Mouse (Mus musculus) adrenal gland, adult 18-20 months (tissue): ENCODE measurements around the gene Ankrd27. TPM values are rescaled to one million over a fixed set of nuclear protein-coding genes. Genes with fewer than 3 reads are reported as not detected.

Source experiments
- DNase-seq, 2 experiments: peaks; one replicate each; pipeline ENCODE4 v3.0.0; 2021 to 2022; ENCODE audit warnings: low spot score in 2 of 2
- total RNA-seq, 2 experiments: library from RNA; stranded (reverse); gene quantifications; 1 replicate in 1 of 2; 2 replicates in 1 of 2; pipeline ENCODE4 v1.2.3; 2021

Ankrd27 gene
- total RNA-seq, 2 experiments from 2014 or later, result 28.7 to 30.2 TPM

DNA sequence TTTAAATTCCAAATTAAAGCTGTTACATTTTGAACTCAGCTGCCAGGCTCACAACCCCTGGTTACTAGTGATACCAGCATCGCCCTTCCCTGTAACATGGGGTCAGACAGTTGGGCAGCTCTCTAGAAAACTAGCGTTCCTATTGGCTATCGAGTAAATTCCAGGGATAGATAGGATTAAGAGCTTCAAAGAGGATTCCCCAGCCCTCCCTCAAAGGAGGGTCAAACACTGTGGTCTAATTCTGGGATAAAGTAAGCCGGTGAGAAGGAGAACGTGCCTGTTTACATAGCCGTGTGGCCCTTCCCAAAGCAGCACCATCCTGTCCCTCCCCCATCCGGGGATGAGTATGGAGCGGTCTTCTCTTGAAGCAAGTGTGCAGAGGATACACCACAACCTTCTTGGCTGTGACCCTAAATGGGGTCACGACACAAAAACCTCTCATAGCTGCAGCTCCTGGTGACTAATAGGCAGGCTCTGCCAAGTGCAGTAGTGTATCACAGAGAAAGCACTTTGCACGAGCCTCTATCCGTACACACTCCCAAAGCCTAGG, 2.5 kb upstream of the Ankrd27 start:
- no peak for DNase-seq

- DNase-seq, result peak in 1 of 2 experiments; percentile 30
Measured at GRCm38 (mm10) chr7:35584068-35584785, 1.8 kb upstream of the Ankrd27 start.

GRCm38 (mm10) chr7:35584786-35585190, 1.3 kb upstream of the Ankrd27 start:
- DNase-seq, result peak in 1 of 2 experiments; percentile 31

GRCm38 (mm10) chr7:35585191-35586054, 621 bp upstream of the Ankrd27 start, which contains the start of gene Rgs9bp:
TSS of gene Rgs9bp (minus strand) at chr7:35585582.
- DNase-seq, result peak; percentile 27 to 40

DNA sequence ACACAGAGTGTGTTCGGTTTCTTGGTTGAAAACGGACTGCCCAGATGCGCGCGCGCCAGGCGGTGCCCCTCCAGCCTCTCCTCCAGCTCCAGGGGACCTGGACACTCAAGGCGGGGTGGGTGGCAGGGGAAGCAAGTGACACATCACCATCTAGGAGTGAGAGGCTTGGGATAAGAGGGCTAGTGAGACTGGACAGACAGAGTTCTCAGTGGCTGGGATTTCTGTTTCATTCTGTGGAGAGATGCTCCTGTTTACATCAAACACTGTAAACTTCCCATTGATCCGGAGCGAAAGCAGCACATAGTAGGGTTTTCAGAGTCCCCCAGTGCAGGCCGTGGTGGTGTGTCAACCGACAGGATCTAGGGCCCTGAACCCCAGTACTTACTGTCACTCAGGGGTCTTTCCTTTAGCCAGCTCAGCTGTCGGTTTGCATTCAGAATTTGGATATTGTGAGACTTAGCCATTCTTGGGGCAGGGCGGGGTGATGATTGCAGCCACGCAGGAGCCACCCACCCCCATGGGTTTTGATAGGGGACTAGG, 932 bp downstream of the Ankrd27 start:
- DNase-seq, result no peak

DNA sequence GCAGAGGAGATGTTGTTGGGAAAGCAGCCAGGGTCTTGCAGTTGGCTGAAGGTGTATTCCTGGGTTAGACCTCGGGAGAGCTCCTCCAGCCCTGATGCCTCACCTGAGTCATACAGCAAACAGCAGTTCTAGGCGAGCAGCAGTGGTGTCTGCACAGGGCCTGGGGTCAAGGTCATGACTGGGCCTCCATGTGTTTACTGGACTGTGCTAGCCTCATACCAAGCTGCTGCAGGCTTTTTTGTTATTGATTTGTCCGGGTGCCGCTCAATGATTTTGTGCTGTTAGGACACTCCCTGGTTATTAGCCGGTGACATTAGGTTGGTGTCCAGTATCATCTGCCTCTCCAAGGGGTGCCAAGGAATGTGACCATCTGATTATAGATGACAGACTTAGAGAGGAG, 1.7 kb downstream of the Ankrd27 start:
- no peak for DNase-seq

DNA sequence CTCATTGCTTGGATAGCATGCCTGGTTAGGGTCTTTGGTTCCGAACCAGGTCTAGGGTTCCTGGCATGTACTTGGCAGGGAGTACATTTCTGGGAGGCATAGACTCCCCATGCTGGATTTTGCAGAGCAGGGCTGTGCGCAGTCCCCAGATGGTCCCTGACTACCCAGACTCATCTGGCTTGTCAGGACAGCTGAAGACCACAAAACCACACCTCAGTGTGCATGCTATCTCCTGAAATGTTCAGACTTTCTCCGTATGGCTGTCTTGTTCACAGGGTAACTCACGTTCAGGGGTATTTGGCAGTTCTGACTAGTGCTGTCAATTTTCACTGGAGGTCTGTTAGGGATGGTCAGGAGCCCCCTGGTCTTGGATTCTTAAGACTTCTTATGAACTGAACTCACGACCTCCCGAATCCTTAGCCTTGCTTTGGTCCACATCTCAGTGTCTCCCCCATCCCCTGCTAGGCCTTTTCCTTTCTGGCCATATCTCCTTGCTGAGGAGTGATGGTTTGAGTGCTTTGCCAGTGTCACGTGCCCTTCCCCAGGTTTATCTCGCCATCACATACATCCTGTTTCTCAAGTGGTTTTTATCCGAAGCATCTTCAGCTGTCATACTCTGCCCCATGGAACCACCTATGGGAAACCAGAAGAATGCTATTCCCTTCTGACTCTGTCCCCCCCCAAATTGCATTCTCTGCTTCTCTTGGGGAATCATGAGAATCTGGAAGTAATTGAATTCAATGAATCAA, 2.8 kb downstream of the Ankrd27 start:
- no peak for DNase-seq

GRCm38 (mm10) chr7:35589485-35589884, 3.4 kb downstream of the Ankrd27 start:
- DNase-seq, result no peak

DNA sequence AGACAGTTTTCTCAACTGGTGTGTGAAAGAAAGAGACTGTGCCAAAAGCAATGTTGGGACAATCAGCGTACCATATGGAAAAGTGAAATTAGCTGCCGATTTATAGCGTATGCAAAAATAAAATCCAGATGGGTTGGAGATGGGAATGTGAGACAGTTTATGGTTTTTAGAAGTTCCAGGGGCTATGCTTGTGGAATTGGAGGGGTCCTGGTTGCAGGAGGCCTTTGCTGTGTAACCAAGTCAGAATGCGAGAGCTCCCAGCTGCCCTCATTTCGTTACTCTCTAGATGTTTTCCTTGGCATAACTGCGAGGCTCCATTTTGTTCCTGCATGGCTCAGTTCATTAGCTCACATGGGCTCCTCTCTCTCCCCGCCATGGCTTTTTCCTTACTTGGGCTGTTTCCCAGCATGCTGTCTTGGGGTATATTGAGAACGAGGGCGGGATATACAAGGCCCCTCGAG, 4.7 kb downstream of the Ankrd27 start:
- DNase-seq, result no peak

DNA sequence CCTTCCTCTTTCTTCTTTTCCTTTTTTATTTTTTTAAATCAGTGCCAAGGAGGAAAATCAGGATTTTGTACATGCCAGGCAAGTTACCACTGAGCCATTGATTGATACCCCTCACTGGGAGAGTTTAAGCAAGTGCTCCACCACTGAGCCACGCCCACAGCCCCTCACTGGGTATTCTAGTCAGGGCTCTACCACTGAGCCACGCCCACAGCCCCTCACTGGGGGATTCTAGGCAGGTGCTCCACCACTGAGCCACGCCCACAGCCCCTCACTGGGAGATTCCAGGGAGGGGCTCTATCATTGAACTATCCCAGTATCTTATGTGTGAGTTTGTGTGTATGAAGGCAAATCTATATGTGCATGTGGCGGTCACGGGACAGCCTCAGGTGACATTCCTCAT, 8.3 kb downstream of the Ankrd27 start:
- no peak for DNase-seq

DNA sequence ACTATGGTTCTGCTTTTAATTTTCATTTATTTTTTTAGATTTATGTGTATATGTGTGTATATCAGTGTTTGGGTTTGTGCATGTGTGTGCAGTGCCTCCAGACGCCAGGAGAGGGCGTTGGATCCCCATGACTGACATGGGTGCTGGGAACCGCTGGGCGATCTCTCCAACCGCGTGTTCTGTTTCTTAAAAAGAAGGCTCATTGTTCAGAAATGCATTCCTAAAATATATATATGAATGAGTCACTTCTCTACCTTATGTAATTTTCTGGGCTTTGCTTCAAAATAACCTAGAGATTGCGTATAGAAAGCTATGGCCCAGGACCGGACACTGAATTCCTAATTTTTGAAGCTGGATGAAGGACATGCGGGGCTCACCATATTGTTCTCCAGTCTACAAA, 13.4 kb downstream of the Ankrd27 start:
- DNase-seq, result no peak

DNA sequence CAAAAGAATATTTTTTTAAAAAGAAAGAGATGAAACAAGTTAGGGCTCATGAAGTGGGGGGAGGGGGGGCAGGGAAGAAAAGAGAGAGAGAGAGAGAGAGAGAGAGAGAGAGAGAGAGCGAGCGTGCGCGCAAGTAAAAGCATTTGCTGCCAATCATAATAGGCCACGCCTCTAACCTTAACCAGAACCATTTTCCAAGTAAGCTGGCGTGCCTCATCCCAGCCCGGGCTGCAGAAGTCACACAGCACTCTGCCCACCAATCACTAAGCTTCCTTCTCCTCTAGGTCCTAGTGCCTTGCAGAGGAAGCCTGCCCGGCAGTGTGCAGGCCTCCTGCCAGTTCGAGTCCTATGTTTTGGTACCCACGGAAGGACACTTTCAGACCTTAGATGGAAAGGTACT, 14.0 kb downstream of the Ankrd27 start:
- no peak for DNase-seq

DNA sequence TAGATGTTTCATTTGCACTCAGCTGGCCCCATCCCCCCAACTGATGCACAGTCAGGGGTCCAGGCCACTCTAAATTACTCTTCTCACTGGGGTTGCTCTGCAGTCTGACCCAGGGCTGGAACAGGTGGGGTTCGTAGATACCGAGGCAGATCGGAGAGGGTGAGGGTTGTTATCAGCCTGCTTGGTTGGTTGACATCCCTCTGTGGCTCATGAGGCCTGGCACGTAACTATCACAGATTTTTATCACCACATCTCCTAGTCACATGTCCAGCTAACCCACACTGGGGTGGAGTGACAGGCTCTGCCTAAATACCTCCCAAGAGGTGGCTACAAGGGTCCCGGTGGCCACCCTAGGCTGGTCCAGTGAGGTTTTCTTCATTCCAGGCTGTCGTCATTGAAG, 15.1 kb downstream of the Ankrd27 start:
- DNase-seq, result no peak

- DNase-seq, result no peak
Measured at GRCm38 (mm10) chr7:35602766-35603165, 16.7 kb downstream of the Ankrd27 start.

DNA sequence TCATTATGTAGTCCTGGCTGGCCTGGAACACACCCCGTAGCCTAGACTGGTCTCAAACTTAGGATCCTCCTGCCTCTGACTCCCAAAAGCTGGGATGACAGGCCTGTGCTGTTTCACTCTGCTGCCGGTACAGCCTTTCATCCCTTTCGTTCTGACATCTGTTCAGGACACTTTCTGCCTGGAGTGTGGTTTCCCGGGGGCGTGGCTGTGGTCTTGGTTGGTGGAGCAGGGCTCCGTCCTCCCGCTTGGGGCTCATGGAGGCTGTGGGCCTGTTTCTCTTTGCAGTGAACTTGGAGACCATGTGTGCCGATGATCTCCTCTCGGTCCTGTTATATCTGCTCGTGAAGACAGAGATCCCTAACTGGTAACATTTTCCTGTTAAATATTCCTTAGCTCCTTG, 20.8 kb downstream of the Ankrd27 start:
- no peak for DNase-seq

- no peak for DNase-seq
Measured at GRCm38 (mm10) chr7:35609245-35609644, 23.2 kb downstream of the Ankrd27 start.

DNA sequence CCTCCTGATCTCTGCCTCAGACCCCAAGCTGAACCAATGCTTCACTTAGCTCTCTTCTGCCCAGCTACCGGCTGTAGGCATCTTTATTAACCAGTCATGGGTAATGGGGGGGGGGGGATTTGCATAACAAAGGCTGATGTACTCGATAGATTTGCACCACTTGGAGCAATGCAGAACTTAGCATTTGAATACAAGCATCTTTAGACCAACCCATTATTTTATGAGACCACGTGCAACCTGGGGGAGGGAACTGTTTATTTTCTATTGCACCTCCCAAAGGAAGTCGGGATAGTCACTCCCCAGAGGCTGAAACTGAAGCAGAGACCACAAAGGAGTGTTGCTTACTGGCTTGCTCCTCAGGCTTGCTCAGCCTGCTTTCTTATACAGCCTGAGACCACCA, 31.5 kb downstream of the Ankrd27 start:
- DNase-seq, result no peak

GRCm38 (mm10) chr7:35622626-35623025, 36.6 kb downstream of the Ankrd27 start:
- DNase-seq, result no peak

DNA sequence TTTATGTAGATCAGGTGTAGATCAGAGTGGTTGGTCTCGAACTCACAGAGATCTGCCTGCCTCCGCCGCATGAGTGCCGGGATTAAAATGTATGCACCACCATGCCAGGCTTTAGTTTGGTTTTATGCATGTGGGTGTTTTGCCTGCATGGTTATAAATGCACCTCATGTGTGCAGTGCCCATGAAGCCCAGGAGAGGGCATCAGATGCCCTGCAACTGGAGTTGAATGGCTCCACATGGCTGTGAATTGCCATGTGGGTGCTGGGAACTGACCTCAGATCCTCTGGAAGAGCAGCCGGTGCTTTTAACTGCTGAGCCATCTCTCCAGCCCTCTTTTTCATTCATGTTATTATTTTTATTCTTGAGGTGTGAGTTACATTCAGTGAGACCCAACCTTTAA, 40.0 kb downstream of the Ankrd27 start:
- DNase-seq, result no peak

DNA sequence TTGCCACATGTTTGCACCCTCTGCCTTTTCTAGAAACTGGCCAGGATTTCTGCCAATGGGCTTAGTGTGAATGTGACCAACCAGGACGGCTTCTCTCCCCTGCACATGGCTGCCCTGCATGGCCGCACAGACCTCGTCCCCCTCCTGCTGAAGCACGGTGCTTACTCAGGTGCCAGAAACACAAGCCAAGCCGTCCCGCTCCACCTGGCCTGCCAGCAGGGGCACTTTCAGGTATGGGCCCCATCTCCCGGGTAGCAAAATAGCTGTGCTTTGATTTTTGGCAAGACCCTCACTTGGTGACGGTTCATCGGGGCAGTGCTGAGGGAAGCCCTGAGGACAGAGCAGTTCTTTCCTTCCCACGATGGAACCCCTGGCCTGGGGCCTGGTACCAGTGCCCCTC, 41.3 kb downstream of the Ankrd27 start:
- no peak for DNase-seq

DNA sequence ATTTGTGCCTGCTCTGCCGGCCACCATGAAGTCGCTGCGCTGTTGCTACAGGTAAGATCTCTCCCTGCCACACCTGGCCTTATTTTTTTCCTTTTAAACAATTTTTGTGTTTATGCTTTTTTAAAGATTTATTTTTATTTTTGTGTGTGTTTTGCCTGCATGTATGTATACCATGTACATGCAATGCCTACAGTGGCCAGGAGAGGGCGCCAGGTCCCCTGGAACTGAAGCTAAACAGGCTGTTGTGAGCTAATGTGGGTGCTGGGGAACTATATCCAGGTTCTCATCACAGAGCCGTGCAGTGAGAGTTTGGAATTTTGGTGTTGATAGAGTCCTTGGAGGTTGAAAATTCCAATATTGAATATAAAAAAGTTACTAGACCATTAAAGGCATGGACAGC, 42.5 kb downstream of the Ankrd27 start:
- DNase-seq, result peak in 1 of 2 experiments; percentile 39
